Mouse (Mus musculus) lung, postnatal 14 days (tissue): ENCODE results near the gene Rcvrn.

Experiments
- DNase-seq: peaks from one replicate; pipeline ENCODE4 v3.0.0; 2021

The Rcvrn gene

DNA sequence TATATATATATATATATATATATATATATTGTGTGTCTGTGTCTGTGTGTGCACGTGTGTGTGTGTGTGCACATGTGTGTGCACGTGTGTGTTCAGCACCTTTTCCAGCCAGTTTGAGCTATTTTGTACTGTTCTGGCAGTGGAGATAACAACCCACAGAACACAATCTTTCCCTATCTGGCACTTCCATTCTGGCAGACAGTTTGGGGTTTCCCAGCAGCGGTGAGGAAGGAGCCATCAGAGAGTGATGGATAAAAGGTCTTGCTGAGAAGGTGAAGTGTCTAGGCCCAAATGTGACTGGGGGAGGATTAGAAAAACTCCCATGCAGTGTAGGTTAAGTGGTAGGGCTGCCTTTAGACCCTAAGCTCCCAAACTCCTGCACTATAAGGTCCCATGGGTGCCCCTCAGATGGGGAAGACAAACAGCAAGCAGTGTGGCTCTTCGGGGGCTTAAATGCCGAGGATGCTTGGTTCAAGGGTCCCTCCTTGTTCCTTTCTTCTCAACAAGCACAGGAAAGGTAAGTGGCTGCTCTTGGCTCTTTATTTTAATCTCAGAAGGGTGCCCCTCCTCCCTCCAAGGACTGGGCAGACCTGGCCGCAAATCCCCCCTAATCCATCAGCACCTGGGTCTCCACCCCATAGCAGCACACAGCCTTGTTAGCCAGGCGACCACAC is at the start of gene Rcvrn:
Rcvrn (plus strand) TSS at position 624 of the 674 bp plus-strand sequence.
- no peak for DNase-seq

DNA sequence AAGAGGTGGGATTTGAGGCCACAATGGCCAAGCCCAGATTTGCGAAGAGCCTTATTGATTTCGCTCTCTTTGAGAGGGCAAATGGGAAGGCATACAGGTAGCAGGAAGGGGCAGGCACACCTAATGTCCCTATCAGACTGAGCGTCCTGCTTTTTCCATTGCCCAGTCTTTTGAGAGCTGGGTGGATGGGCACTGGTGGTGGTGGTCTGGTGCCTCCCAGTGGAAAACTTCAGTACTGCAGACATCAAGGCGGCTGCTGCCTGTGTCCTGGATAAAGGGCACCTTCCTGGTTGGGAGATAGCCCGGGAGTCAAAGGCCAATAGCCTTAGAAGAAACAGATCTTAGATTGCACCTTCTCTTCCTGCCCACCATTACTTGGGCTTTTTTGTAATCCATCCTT is 47.4 kb upstream of the Rcvrn start:
- DNase-seq = peak; percentile 82

DNA sequence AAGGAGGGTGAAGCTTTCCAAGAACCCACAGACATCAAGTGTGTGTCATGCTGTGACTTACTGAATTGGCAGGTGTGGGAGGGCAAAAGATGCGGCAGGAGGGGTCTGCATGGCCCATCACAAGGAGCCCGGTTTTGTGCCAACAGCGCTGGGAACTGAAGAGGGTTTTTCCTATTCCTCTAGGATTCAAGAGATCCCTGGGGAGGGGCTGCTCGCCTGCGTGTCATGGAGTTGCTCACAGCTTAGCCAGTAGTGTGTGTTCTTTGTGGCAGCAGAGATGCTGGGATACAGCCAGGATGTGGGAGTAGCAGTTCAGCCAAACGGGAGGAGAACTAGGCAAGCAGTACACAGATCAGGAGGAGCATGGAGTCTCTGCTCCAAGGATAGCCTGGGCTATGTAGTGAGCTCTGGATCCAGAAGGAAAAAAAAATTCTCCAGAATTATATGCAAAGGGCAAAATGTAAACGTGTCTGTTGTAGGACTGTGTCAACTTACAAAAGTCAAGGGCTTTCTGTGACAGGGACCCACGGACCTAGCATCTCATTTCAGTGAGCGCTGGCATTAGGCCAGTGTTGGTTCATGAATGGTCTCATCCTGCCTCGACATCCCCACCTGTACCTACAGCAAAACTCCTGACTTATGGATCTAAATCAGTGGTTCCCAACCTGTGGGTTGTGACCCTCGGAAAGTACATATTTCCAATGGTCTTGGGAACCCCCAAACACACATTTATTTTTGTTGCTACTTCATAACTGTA is 46.3 kb upstream of the Rcvrn start:
- DNase-seq = peak; percentile 19

DNA sequence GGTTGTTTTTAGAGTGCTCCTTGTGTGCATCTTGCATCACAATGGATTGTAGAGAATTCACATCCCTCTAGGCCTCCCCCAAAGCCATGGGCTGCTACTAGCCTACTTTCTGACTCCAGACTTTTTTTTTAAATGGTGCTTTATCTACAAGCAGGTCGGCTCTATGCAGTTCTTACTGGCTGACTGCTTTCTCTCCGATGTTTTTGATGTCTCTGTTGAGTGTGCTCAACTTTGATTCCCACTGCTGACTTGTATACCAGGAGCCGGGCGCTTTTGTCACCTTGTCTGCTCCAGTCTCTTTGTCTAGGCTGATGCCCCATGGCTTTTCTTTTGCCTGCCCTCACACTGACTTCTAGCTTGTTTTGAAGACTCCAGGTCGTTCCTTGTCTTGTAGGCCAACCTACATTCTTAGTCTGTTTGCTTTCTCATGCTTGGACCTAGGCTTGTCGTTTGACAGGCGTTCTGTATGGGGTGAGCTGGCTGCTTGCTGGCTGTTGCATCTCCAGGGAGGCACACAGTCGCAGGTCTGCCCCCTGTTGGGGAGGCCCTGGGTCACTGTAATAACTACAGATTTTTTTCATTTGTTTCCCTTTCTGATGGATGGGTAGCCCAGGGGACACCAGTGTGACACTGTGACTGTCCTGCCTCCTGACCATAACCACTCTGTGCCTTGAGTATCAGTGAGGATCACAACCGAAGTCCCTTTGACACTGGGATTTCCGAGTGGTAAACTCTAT is 45.0 kb upstream of the Rcvrn start:
- no peak for DNase-seq

DNA sequence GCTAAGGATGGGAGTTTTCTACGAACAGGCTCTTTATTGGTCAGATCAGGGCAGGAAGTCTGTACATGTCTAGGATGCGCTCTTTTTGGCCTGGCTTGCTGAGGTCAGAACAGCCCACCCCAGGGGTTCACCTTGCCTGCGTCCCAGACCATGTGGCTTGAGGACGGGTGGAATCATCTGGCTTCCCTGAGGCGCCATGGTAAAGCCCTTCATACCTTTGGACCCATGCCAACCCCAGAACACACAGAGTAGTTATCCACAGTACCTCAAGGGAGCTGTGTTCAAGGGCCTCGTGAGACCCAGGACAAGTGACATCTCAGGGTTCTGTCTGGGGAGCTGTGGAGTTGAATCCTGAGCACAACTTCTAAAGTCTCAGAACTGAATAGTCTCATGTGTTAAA is 43.4 kb upstream of the Rcvrn start:
- DNase-seq = no peak

DNA sequence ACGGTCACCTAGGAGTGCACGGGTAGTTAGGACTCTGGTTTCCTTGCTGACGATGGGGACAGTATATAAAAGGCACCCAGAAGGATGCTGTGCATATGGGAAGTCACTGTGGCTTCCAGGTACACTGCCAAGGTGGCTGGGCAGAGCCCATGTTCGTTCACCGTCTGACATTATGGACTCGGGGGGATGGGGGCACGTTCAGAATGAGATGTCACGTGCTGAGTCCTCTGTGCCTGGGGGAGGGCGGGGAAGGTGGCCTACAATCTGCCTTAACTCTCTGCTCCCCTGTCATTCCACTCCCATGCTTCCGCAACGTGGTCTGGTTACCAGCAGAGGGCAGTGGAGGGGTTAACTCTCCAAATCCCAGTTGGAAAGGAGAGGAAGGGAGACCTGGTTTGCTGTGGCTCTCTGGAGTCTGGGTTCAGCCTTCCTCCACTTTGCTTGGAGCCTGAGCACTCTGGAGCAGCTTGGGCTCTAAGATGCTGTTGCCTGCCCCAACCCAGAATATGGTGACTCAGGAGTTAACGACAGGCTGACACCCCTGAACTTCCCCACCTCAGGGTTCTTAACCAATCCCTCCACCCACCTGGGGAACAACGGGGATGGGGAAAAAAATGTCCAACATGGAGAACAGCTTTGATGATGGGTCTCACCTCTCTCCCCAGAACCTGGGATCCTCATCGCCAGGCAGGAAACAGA is 42.8 kb upstream of the Rcvrn start:
- DNase-seq = peak; percentile 24

DNA sequence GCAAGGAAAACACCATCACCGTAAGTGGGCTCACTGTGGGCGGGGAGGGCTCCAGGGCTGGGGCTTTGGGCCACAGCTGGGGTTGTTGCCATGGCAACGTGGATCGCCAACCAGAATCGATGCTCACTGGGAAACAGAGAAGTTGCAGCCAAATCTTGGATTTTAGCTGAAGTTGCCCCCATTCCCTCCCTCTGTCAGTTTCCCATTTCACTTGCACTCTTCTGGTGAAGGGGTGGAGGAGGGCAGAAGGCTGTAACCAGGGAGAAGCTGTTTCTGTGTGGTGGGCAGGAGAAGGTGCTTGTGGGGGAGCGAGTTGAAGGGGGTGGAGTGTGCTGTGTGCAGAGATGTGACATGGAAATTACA is 42.3 kb upstream of the Rcvrn start:
- no peak for DNase-seq

DNA sequence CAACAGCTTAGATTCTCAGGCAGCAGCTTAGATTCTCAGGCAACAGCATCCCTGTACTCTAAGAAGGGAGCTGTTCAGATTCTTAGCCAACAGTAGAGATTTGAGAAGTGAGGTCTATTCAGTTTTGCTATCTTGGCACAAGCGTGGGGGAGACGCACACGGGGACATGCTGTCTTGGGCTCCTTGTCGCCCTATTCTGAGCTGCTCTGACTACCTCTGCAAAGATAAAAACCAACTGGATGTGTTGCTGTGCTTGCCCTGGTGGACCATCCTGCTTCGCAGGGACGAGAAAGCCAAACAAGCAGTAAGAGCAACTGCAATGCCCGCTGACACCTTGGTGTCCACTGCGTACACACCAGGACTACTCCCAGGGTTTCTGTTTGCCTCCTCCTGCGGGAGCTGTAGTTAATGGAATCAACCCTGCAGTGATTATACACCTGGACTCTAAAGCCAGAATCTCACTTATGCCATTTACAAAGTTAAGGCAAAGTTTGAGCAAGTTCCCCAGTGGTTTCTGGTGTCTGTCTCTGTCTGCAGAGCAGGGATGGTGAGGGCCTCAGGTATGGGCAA is 41.5 kb upstream of the Rcvrn start:
- DNase-seq = no peak

DNA sequence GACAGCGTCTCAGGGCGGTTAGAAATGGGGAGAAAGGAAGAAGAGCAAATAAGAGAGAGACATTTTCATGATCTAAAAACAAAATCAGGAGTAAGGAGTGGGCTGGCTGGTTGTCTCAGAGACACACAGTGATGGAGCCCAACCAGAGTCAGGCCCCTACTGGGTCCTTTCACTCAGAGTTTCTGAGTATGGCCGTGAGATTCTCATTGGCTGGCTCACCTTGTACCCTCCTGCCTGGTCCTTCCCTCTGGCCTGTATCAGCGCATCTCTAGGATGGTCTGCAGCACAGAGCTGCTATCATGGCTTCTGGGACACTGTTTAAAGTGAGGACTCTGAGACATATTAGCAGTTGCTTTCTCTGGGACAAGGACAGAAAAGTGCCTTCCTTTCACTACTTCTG is 40.6 kb upstream of the Rcvrn start:
- no peak for DNase-seq

DNA sequence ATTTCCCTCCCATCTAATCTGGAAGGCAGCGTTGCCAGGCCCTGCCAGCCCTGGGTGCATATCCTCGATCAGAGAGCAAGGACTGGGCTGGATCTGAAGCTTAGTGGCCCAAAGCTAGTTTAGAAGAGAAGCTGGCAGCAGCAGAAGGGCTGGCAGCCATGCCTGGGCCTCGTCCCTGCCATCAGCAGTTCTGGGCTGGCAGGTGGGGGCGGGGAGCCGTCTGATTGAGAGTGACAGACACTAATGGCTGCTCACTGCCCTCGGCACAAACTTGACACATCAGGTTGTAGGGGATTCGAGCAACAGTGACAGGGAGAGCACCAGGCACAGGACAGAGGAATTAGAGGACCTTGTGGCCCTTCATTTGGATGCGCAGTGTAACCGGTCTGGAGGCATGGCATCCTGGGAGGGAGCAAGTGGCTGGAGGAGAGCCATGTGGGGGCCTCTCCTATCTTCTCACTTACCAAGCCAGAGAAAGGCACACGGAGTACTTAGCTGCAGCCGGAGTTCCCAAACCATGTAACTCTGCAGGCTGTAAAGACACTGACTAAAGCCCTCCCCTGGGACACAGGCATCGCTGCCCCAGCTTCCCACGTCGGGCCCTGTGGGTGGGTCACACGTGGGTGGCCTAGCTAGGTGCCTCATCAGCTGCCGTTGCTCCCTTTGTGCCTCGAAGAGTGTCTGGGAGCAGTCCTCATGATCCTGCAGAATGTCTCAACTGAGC is 39.7 kb upstream of the Rcvrn start:
- DNase-seq = no peak

DNA sequence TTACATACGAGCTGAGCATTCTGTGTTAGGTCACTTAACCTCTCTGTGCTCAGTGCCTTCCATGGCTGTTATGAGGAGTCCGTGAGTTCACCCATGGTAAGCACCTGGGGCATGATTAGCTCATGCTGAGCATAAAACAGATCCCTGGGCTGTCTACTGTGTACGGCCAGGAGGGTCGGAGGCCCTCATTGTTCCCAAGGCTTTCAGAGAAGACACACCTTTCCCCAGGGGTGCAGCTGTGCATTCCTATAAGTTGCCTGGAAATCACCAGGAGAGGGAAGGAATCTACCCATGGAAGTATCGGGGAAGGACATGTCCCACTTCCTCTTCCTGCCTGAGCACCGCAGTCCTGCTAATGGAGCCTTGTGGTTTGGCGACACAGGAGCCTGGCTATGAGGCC is 38.8 kb upstream of the Rcvrn start:
- no peak for DNase-seq

DNA sequence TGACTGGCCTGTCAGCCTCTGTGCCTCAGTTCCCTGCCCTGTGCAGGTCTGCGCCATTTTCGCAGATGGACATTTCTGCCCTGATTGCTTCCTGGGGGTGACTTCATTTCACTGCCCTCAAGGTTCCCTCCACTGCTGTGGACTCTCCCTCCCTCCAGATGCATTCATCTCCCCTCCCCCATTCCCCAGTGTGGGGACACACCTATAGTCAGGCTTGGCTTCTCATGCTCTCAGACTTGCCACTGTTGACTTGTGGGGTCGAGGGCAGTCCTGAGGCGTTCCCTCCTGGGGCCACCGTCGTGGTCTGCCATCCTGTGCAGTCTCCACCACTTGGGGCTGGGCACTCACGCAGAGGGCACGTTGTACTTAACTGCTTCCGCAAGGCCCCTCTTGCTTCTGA is 38.3 kb upstream of the Rcvrn start:
- no peak for DNase-seq

DNA sequence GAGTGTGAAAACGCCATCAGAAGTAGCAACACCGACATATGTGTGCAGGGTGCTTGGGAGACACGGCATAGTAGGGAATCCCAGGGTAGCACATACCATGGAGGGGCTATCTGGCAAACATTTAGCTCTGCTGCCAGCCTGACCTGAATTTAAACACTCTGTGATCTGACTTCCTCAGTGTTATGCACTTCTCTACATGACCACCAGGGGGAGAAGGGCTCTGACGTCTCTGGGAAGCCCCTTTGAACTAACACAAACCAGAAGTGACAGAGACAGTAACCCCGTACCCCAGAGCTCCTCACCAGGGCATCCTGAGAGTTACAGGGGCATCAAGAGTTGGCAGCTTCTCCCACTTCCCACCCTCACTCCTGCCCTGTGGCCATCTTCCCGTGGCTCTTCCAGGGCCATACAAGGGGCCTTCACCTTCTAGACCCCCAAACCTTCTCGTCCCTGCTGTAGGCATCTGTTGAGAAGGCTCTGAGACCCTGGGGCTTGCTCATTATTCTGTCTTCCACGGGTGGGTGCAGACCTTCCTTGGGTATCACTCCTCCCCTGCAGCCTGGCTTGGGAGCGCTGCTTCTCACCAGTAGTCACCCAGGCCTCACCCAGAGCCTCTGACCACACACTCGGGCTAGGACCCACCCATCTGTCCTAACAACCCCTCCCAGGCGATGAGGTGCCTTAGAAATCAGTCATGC is 37.3 kb upstream of the Rcvrn start:
- DNase-seq = peak; percentile 67

DNA sequence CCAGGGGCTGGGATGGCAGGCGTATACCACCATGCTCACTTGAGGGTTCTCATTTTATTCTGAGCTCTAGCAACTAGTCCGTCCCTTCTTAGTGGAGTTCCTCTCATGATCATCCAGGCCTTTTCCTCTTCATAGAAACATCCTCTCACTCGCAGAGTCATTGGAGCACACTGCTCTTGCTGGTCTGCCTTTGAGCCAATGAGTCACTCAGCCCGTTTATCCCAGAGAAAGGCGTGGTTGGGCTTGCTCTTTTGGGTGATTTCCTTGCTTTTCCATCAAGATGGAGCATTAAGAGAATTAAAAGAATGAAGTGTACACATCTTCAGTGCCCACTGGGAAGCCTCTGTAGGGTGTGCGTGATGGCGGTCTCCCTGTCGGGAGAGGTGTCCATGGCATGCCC is 33.7 kb upstream of the Rcvrn start:
- DNase-seq = no peak

DNA sequence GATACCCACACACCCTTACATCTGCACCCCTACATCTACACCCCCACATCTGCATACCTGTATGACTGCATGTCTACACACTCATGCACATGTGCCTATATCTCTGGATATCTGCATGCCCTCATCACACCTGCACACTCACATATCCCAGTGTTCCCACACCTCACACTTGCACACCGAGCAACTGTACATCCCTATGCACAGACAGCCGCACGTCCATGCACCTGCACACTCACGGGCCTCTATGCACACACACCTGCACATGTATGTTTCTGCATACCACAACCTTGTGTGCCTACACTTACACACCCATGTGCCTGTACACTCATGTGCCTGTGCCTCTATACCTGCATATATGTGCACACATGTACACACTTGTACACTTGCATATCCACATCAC is 31.7 kb upstream of the Rcvrn start:
- DNase-seq = no peak

DNA sequence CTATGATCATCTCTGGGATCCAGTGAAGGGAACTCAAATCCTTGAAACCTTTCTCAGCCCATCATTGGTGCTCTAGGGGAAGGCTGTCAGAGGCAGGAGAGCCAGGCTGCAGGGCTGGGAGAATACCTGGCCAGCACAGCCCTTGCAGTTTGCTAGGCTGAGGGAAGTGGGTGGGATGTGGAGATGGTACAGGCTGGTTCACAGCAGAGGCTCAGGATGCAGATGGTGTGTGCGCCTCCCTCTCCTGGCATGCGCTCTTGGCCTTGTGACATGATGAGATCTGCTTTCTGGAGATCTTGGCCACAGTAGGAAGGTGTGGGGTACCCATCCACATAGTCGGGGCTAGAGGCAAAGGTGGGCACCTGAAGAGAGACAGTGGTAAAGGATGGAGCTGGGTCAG is 30.9 kb upstream of the Rcvrn start:
- DNase-seq = no peak

DNA sequence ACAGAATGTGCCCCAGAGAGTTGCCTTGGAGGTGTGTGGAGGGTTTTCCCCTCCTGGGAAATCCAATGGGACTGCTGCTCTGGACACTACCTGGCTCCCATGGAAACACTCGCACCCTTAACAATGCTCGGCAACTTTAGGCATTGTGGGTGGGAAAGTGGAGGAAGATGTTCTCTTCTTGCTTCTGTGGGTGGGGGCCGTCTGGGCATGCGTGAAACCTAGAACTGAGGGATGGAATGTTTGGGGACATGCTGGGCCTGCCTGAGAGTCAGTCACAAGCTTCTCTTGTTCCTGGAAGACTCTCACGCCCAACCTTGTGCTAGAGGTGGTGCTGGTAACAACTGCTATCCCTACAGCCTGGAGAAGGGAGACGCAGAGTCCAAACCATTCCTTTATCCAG is 30.2 kb upstream of the Rcvrn start:
- DNase-seq = no peak

DNA sequence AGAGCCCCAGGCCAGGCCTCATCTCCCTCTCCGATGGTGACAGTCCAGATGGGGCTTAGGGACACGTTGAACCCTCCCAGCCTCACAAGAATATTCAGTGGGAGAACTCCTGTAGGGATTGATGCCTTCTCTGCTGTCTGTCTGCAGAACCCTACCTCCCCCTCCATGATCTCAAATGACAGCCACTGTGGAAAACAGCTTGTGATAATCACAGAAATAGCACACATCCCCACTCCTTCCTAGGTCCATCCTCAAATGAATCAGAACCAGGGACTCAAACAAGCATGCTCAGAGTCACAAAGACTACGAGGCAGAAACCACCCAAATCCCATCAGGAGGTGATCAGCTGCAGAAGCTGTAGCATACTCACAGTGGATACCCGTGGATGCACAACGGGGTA is 29.0 kb upstream of the Rcvrn start:
- DNase-seq = no peak

DNA sequence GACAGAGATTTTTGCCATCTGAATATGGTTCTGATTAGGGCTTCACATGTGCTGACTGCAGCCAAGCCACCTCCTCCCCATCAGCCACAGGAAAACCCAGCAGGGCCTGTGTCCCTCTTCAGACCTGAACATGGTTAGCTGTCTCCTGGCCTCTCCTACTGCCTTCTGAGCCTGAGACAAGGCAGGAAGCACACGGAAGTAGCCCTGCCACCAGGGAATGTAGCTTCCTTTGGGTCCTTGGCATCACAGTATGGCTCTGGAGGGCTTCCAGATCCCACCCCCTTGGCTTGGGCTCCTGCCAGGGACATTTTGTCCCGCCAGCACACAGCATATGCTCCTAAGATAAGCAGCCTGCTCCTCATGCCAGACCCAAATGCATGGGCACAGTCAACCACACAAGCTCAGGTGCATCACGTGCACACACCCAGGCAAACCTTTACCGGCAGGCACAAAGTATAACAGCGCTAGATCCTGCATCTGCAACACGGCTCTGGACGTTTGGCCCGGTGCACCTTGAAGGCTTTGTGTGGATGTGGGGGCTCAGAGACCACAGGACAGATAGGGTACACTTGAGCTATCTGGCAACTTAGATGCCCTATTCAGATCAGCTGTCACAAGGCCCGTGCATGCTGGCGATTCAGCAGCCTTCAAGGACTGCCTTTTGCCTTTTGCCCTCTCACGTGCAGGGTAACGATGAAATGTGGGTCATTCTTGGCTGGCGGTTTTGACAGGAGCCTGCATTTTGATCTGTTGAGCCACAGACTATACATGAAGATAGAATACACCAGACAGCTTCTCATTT is 27.4 kb upstream of the Rcvrn start:
- DNase-seq = peak; percentile 81

DNA sequence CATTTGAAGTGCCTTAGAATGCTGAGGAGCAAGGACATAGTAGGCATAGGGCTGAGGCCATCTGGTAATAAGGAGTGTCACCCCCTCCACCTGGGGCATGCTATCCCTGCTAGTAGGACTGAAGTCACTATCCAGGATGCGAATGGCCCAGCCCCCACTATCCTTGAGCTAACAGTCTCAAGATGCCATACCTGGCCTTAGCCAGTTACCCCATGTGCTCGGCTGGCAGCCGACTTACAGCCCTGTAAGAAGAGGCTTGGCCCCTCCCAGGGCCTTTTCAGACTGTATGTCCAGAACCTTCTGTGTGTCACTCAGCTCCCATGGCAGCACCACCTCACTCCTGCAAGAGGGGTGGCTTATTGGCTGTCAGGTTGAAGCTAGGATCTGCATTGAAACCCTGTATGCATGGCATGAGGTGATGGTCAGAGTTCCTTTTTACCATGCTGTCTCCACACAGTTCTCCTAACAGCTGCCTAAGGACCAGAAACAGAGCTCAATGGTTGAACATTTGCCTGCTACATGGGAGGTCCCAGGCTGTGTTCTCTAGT is 26.6 kb upstream of the Rcvrn start:
- DNase-seq = no peak

DNA sequence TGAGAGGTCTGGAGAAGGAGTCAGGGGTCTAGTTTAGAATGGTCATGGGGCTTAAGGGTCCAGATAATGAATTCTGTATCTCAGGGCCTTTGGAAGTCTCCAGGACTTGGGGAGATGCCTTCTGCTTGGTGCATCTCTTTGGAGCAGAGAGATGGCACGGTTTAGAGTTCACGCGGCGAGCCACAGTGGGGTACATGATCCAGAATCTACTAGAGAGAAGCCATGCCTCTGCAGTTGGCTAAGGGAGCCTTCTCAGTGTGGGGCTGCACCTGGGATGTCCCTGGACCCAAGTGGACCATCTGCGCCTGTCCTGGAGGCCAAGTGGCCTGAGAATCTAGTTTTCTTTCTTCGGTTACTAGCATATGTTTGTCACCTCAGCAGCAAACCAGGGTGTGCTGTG is 25.1 kb upstream of the Rcvrn start:
- DNase-seq = no peak
